Mouse (Mus musculus): ENCODE data around the gene Cdc14a. TPM values are rescaled to one million over a fixed set of nuclear protein-coding genes. Genes with fewer than 3 reads are reported as not detected.

Cdc14a gene
- total and polyA plus RNA-seq, 3 experiments, result 2.6 to 5.9 TPM; not detected in 1

GRCm38 (mm10) chr3:116236856-116237255 is 187.0 kb downstream of the Cdc14a start:
- DNase-seq (ENCODE audit: low read depth, low spot score), result no peak
- H3K79me2 ChIP-seq (ENCODE audit: control insufficient read depth, insufficient read depth, low read length, poor library complexity), result no peaks in the 10 kb centered on the region
- TF ChIP-seq KAT2A (conservative IDR thresholded peaks at IDR 0.05; ENCODE audit: low read depth, low read length) (no peak), SIN3A (IDR thresholded peaks at IDR 0.05; ENCODE audit: low read length) (no peak), MAFK (IDR thresholded peaks at IDR 0.05; ENCODE audit: borderline replicate concordance, low read depth, low read length) (no peak), TAL1 (IDR thresholded peaks at IDR 0.05; ENCODE audit: low read length) (no peak), MEF2A (IDR thresholded peaks at IDR 0.05; ENCODE audit: extremely low read depth, insufficient replicate concordance, low read depth, low read length, poor library complexity, severe bottlenecking) (no peak), RCOR1 (IDR thresholded peaks at IDR 0.05; ENCODE audit: low read depth, low read length) (no peak), NRF1 (IDR thresholded peaks at IDR 0.05; ENCODE audit: insufficient read depth, low read depth, low read length, poor library complexity, severe bottlenecking) (no peak), EP300 (IDR thresholded peaks at IDR 0.05; ENCODE audit: low read depth in 1 of 2, low read length in 2 of 2) (no peak), JUND (IDR thresholded peaks at IDR 0.05; ENCODE audit: low read depth, low read length) (no peak), POLR2A (IDR thresholded peaks at IDR 0.05; ENCODE audit: control insufficient read depth in 1 of 2, insufficient read depth in 1 of 2, low read depth in 1 of 2, low read length in 2 of 2, poor library complexity in 1 of 2) (no peak), POLR2AphosphoS2 (IDR thresholded peaks at IDR 0.05; ENCODE audit: low read length) (no peak), UBTF (IDR thresholded peaks at IDR 0.05; ENCODE audit: borderline replicate concordance, insufficient read depth, low read depth, low read length) (no peak), MXI1 (IDR thresholded peaks at IDR 0.05; ENCODE audit: low read depth, low read length) (no peak), BHLHE40 (IDR thresholded peaks at IDR 0.05; ENCODE audit: borderline replicate concordance, low read depth, low read length) (no peak)
- no peak overlapping the region for H3K27ac ChIP-seq (ENCODE audit: control insufficient read depth, low read depth, low read length)
- H3K27me3 ChIP-seq (ENCODE audit: control insufficient read depth in 1 of 2, insufficient read depth in 2 of 2, low read length in 2 of 2), result peaks cover 4% of the 10 kb centered on the region in 2 experiments
- H3K9me3 ChIP-seq (replicated peaks; ENCODE audit: insufficient read depth, low read length), result no peaks in the 10 kb centered on the region
- H3K4me1 ChIP-seq (ENCODE audit: control insufficient read depth in 1 of 2, insufficient read depth in 2 of 2, low read length in 2 of 2), result no peaks in the 10 kb centered on the region
- H3K4me3 ChIP-seq (ENCODE audit: control insufficient read depth in 1 of 2, insufficient read depth in 1 of 2, low read depth in 2 of 2, low read length in 2 of 2), result no peak overlapping the region
- no peak overlapping the region for H3K9ac ChIP-seq (ENCODE audit: control insufficient read depth, low read depth, low read length, poor library complexity, severe bottlenecking)
- no peaks in the 10 kb centered on the region for H3K36me3 ChIP-seq (ENCODE audit: control insufficient read depth in 1 of 2, insufficient read depth in 2 of 2, low read length in 2 of 2)

- no peaks in the 10 kb centered on the region for H3K36me3 ChIP-seq (ENCODE audit: control insufficient read depth in 1 of 2, insufficient read depth in 2 of 2, low read length in 2 of 2)
These were observed 190.3 kb downstream of the Cdc14a start for GRCm38 (mm10) chr3:116233515-116233914.

More at GRCm38 (mm10) chr3:116233515-116233914, 190.3 kb downstream of the Cdc14a start:
- Histone ChIP-seq H3K27ac (ENCODE audit: control insufficient read depth, low read depth, low read length) (no peak overlapping the region), H3K79me2 (ENCODE audit: control insufficient read depth, insufficient read depth, low read length, poor library complexity) (no peaks in the 10 kb centered on the region), H3K4me1 (ENCODE audit: control insufficient read depth in 1 of 2, insufficient read depth in 2 of 2, low read length in 2 of 2) (no peaks in the 10 kb centered on the region), H3K9me3 (replicated peaks; ENCODE audit: insufficient read depth, low read length) (no peaks in the 10 kb centered on the region), H3K4me3 (ENCODE audit: control insufficient read depth in 1 of 2, insufficient read depth in 1 of 2, low read depth in 2 of 2, low read length in 2 of 2) (no peak overlapping the region), H3K9ac (ENCODE audit: control insufficient read depth, low read depth, low read length, poor library complexity, severe bottlenecking) (no peak overlapping the region), H3K27me3 (ENCODE audit: control insufficient read depth in 1 of 2, insufficient read depth in 2 of 2, low read length in 2 of 2) (peaks cover 4 to 5% of the 10 kb centered on the region in 2 experiments)
- TF ChIP-seq RAD21 (IDR thresholded peaks at IDR 0.05; ENCODE audit: low read depth, low read length) (no peak), EP300 (IDR thresholded peaks at IDR 0.05; ENCODE audit: low read depth in 1 of 2, low read length in 2 of 2) (no peak), ZNF384 (IDR thresholded peaks at IDR 0.05; ENCODE audit: low read depth, low read length) (no peak), ZMIZ1 (IDR thresholded peaks at IDR 0.05; ENCODE audit: low read depth, low read length) (no peak), NRF1 (IDR thresholded peaks at IDR 0.05; ENCODE audit: insufficient read depth, low read depth, low read length, poor library complexity, severe bottlenecking) (no peak), TCF12 (IDR thresholded peaks at IDR 0.05; ENCODE audit: low read depth, low read length) (no peak)
- no peak for DNase-seq (ENCODE audit: low read depth, low spot score)
